Mouse (Mus musculus): ENCODE measurements around the gene Sart1. TPM values are rescaled to one million over a fixed set of nuclear protein-coding genes. Genes with fewer than 3 reads are reported as not detected.

Sart1 gene
- total RNA-seq, 2 experiments from 2014 or later: 82.3 to 92.4 TPM

DNA sequence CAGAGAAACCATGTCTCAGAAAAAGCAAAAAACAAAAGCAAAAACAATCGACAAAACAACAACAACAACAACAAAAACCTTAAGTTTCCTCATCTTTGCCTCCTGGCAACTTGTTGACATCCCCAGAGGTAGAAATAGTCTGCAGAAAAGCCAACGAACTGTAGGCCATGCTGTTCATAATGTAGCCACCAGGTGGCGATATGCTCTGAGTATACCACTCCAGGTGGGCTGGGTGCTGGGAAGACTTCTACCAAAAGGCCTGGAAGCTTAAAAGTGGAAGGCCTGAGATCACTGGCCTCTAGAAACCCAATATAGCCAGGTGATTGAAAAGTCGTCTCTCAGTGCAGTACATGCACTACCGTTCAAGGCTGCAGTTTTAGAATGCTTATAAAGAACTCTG lies 50.5 kb downstream of the Sart1 start:
- ATAC-seq (replicated peaks; ENCODE audit: low FRiP score, low TSS enrichment, poor library complexity, severe bottlenecking): peak; percentile 78

DNA sequence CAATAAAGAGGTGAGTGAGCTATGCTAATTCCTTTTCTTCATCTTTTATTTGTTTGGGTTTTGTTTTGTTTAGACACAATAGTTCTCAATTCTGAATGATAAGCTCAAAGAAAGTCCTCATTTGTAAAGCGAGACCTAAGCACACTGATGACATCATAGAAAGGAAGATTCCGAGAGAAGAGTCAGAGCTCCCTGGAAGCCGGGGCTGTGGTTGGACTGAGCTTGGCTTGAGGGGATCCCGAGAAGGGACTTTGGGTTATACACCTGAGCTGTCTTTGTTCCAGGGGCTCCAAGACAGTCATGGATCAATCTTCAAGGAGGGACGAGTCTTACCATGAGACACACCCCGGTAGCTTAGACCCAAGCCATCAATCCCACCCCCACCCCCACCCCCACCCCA lies 53.1 kb downstream of the Sart1 start, which contains the start of gene Catsper1:
Gene Catsper1, plus strand, starts transcription at position 301 of the 400 bp plus-strand sequence.
- no peak for ATAC-seq (replicated peaks; ENCODE audit: low FRiP score, low TSS enrichment, poor library complexity, severe bottlenecking)

DNA sequence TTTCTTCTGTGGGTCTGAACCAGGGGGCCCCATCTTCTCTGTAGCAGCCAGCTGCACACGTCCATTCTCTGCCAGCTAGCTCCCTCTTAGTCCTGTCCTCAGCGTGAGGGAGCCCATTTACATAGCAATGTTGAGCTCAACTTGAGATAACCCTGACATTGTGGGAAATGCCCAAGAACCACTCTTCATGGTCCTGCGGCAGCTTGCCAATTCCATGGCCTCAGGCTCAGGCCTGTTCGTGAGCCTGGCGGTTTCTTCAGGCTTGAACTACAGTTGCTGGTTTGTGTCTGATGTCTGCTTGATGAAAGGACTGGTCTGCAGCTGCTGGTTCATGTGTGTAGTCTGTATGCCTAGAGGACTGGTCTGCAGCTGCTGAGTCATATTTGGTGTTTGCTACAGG lies 53.8 kb downstream of the Sart1 start:
- no peak for ATAC-seq (replicated peaks; ENCODE audit: low FRiP score, low TSS enrichment, poor library complexity, severe bottlenecking)

DNA sequence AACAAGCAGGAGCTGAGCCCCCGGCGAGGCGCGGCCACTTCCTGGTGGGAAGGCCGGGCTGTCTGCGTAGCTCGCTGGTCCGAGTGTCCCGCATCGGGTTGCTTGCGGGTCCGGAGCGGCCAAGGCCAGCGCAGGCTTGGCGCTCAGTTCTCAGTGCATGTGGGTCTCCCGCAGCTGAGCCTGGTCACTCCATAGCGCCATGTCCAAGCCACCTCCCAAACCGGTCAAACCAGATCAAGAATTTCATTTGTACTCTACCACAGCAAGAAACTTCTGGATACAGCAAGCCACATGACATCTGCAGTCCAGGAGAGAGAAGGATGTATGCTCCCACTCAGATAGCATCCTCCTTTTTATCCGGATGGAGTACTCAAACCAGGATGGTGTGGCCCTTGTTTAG lies 60.5 kb downstream of the Sart1 start:
- no peak for ATAC-seq (replicated peaks; ENCODE audit: low FRiP score, low TSS enrichment, poor library complexity, severe bottlenecking)

Other genes starting within 250 kb of the Sart1 start
- gene Pacs1, start 115.6 kb downstream of the Sart1 start, total RNA-seq (2014; fragmentation: Nextera tagmentation): 44.9 and 52.2 TPM in 2 replicates
- 10.1 and 12.4 TPM in 2 replicates for gene Pacs1, start 115.6 kb downstream of the Sart1 start, total RNA-seq (2017)
- gene Sf3b2, start 93.2 kb downstream of the Sart1 start, total RNA-seq (2014; fragmentation: Nextera tagmentation): 181 and 235 TPM in 2 replicates
- gene Sf3b2, start 93.2 kb downstream of the Sart1 start, total RNA-seq (2017): 274 and 277 TPM in 2 replicates
- gene Gal3st3, start 90.4 kb downstream of the Sart1 start, total RNA-seq (2014; fragmentation: Nextera tagmentation): not detected in 2 replicates
- not detected in 2 replicates for gene Gal3st3, start 90.4 kb downstream of the Sart1 start, total RNA-seq (2017)
- gene Catsper1, start 53.0 kb downstream of the Sart1 start, total RNA-seq (2014; fragmentation: Nextera tagmentation): not detected in 2 replicates
- gene Catsper1, start 53.0 kb downstream of the Sart1 start, total RNA-seq (2017): not detected in 2 replicates
- not detected in 2 replicates for gene Cst6, start 39.1 kb downstream of the Sart1 start, total RNA-seq (2014; fragmentation: Nextera tagmentation)
- not detected in 2 replicates for gene Cst6, start 39.1 kb downstream of the Sart1 start, total RNA-seq (2017)
- 50.1 and 56.4 TPM in 2 replicates for gene Eif1ad, start 22.0 kb downstream of the Sart1 start, total RNA-seq (2014; fragmentation: Nextera tagmentation)
- 54.6 and 60.4 TPM in 2 replicates for gene Eif1ad, start 22.0 kb downstream of the Sart1 start, total RNA-seq (2017)
- gene Banf1, start 21.5 kb downstream of the Sart1 start, total RNA-seq (2014; fragmentation: Nextera tagmentation): 502 and 521 TPM in 2 replicates
- gene Banf1, start 21.5 kb downstream of the Sart1 start, total RNA-seq (2017): 59.8 and 86.9 TPM in 2 replicates
- gene Tsga10ip, start 13.8 kb upstream of the Sart1 start, total RNA-seq (2014; fragmentation: Nextera tagmentation): not detected in 2 replicates
- not detected in 2 replicates for gene Tsga10ip, start 13.8 kb upstream of the Sart1 start, total RNA-seq (2017)
- gene Drap1, start 36.3 kb upstream of the Sart1 start, total RNA-seq (2014; fragmentation: Nextera tagmentation): 167 and 178 TPM in 2 replicates
- gene Drap1, start 36.3 kb upstream of the Sart1 start, total RNA-seq (2017): 102 and 143 TPM in 2 replicates
- 33.1 and 34.7 TPM in 2 replicates for gene AI837181, start 36.4 kb upstream of the Sart1 start, total RNA-seq (2014; fragmentation: Nextera tagmentation)
- gene AI837181, start 36.4 kb upstream of the Sart1 start, total RNA-seq (2017): 5.7 and 11.1 TPM in 2 replicates
- 0.66 and 1.1 TPM in 2 replicates for gene Fosl1, start 58.8 kb upstream of the Sart1 start, total RNA-seq (2014; fragmentation: Nextera tagmentation)
- 0.30 and 1.9 TPM in 2 replicates for gene Fosl1, start 58.8 kb upstream of the Sart1 start, total RNA-seq (2017)
- gene Ccdc85b, start 69.2 kb upstream of the Sart1 start, total RNA-seq (2014; fragmentation: Nextera tagmentation): 2.6 and 2.9 TPM in 2 replicates
- 2.1 and 2.5 TPM in 2 replicates for gene Ccdc85b, start 69.2 kb upstream of the Sart1 start, total RNA-seq (2017)
- 54.4 and 96.5 TPM in 2 replicates for gene Fibp, start 71.9 kb upstream of the Sart1 start, total RNA-seq (2014; fragmentation: Nextera tagmentation)
- 40.7 and 51.8 TPM in 2 replicates for gene Fibp, start 71.9 kb upstream of the Sart1 start, total RNA-seq (2017)
- 4.9 and 10.5 TPM in 2 replicates for gene Ctsw, start 79.8 kb upstream of the Sart1 start, total RNA-seq (2014; fragmentation: Nextera tagmentation)
- gene Ctsw, start 79.8 kb upstream of the Sart1 start, total RNA-seq (2017): 0.53 and 8.4 TPM in 2 replicates
- 2.3 TPM in 1 of 2 replicates, not detected in the other for gene Efemp2, start 85.3 kb upstream of the Sart1 start, total RNA-seq (2014; fragmentation: Nextera tagmentation)
- not detected in 2 replicates for gene Efemp2, start 85.3 kb upstream of the Sart1 start, total RNA-seq (2017)
- 24.6 and 40.6 TPM in 2 replicates for gene Mus81, start 99.7 kb upstream of the Sart1 start, total RNA-seq (2014; fragmentation: Nextera tagmentation)
- 6.4 and 11.4 TPM in 2 replicates for gene Mus81, start 99.7 kb upstream of the Sart1 start, total RNA-seq (2017)
- 862 and 969 TPM in 2 replicates for gene Cfl1, start 101.8 kb upstream of the Sart1 start, total RNA-seq (2014; fragmentation: Nextera tagmentation)
- 783 and 1,100 TPM in 2 replicates for gene Cfl1, start 101.8 kb upstream of the Sart1 start, total RNA-seq (2017)
- gene 1700020D05Rik, start 115.1 kb upstream of the Sart1 start, total RNA-seq (2014; fragmentation: Nextera tagmentation): 1.6 and 4.6 TPM in 2 replicates
- gene 1700020D05Rik, start 115.1 kb upstream of the Sart1 start, total RNA-seq (2017): 0.88 TPM in 1 of 2 replicates, not detected in the other
- 6.6 TPM in 2 replicates for gene Snx32, start 121.8 kb upstream of the Sart1 start, total RNA-seq (2014; fragmentation: Nextera tagmentation)
- gene Snx32, start 121.8 kb upstream of the Sart1 start, total RNA-seq (2017): 0.61 and 4.6 TPM in 2 replicates
- not detected in 2 replicates for gene Ovol1, start 171.9 kb upstream of the Sart1 start, total RNA-seq (2014; fragmentation: Nextera tagmentation)
- not detected in 2 replicates for gene Ovol1, start 171.9 kb upstream of the Sart1 start, total RNA-seq (2017)
- 4.0 and 5.5 TPM in 2 replicates for gene Ap5b1, start 179.3 kb upstream of the Sart1 start, total RNA-seq (2014; fragmentation: Nextera tagmentation)
- 1.4 and 4.3 TPM in 2 replicates for gene Ap5b1, start 179.3 kb upstream of the Sart1 start, total RNA-seq (2017)
- gene Rnaseh2c, start 213.2 kb upstream of the Sart1 start, total RNA-seq (2014; fragmentation: Nextera tagmentation): 173 and 247 TPM in 2 replicates
- gene Rnaseh2c, start 213.2 kb upstream of the Sart1 start, total RNA-seq (2017): 72.8 and 97.8 TPM in 2 replicates
- 46.2 and 55.6 TPM in 2 replicates for gene Kat5, start 221.5 kb upstream of the Sart1 start, total RNA-seq (2014; fragmentation: Nextera tagmentation)
- 60.7 and 86.1 TPM in 2 replicates for gene Kat5, start 221.5 kb upstream of the Sart1 start, total RNA-seq (2017)
- 64.8 and 66.0 TPM in 2 replicates for gene Rela, start 248.8 kb upstream of the Sart1 start, total RNA-seq (2014; fragmentation: Nextera tagmentation)
- gene Rela, start 248.8 kb upstream of the Sart1 start, total RNA-seq (2017): 36.1 and 49.7 TPM in 2 replicates